Mouse (Mus musculus): ENCODE data around the gene Pcbp1. TPM values are rescaled to one million over a fixed set of nuclear protein-coding genes. Genes with fewer than 3 reads are reported as not detected.
A peak's percentile ranks its signal among the peaks of the same experiment; 100 is the strongest.

Pcbp1 gene
- polyA plus RNA-seq, 1 experiment from 2014 or later = 312 TPM

- Histone ChIP-seq H3K9me3 (replicated peaks; ENCODE audit: control insufficient read depth, low read length) (no peaks in the 10 kb centered on the region), H3K9ac (ENCODE audit: low read depth, low read length) (no peak overlapping the region), H3K36me3 (ENCODE audit: control insufficient read depth, insufficient read depth, low read length) (no peaks in the 10 kb centered on the region), H3K4me2 (no peak overlapping the region), H3K27ac (ENCODE audit: low read depth, low read length) (no peak overlapping the region), H3K4me1 (ENCODE audit: control insufficient read depth, insufficient read depth, low read length) (peaks cover 12% of the 10 kb centered on the region), H3K27me3 (ENCODE audit: control insufficient read depth, insufficient read depth, low read length) (no peaks in the 10 kb centered on the region), H3K4me3 (ENCODE audit: low read depth, low read length) (no peak overlapping the region)
- no peak for ATAC-seq (replicated peaks; ENCODE audit: insufficient number of reproducible peaks, low FRiP score, low TSS enrichment)
- 65% methylated on average over 3 of the region's 3 CpGs for WGBS (ENCODE audit: insufficient replicate concordance)
Measured at GRCm38 (mm10) chr6:86519767-86520345, 6.3 kb downstream of the Pcbp1 start.

- no peaks in the 10 kb centered on the region for H3K9me3 ChIP-seq (replicated peaks; ENCODE audit: control insufficient read depth, low read length)
- H3K4me2 ChIP-seq = 0 out of 2 replicates have a peak overlapping the region, but pooled peaks have one; percentile 0
- no peak overlapping the region for H3K4me3 ChIP-seq (ENCODE audit: low read depth, low read length)
- WGBS (ENCODE audit: insufficient replicate concordance) = 72% methylated on average over 1 of the region's 1 CpGs
- no peak overlapping the region for H3K9ac ChIP-seq (ENCODE audit: low read depth, low read length)
- H3K27me3 ChIP-seq (ENCODE audit: control insufficient read depth, insufficient read depth, low read length) = no peaks in the 10 kb centered on the region
- H3K36me3 ChIP-seq (ENCODE audit: control insufficient read depth, insufficient read depth, low read length) = no peaks in the 10 kb centered on the region
- no peak for ATAC-seq (replicated peaks; ENCODE audit: insufficient number of reproducible peaks, low FRiP score, low TSS enrichment)
- H3K4me1 ChIP-seq (ENCODE audit: control insufficient read depth, insufficient read depth, low read length) = no peaks in the 10 kb centered on the region
- no peak overlapping the region for H3K27ac ChIP-seq (ENCODE audit: low read depth, low read length)
Measured at GRCm38 (mm10) chr6:86516021-86516420, 10.1 kb downstream of the Pcbp1 start.

- no peaks in the 10 kb centered on the region; the same call in 1 of the 2 replicates for H3K4me1 ChIP-seq (ENCODE audit: control insufficient read depth, insufficient read depth, low read length)
- H3K9me3 ChIP-seq (replicated peaks; ENCODE audit: control insufficient read depth, low read length) = no peaks in the 10 kb centered on the region
- H3K27me3 ChIP-seq (ENCODE audit: control insufficient read depth, insufficient read depth, low read length) = no peaks in the 10 kb centered on the region
- no peak overlapping the region for H3K9ac ChIP-seq (ENCODE audit: low read depth, low read length)
- H3K27ac ChIP-seq (ENCODE audit: low read depth, low read length) = no peak overlapping the region
- H3K4me2 ChIP-seq = no peak overlapping the region
- no peak overlapping the region for H3K4me3 ChIP-seq (ENCODE audit: low read depth, low read length)
- 87% methylated on average over 4 of the region's 4 CpGs for WGBS (ENCODE audit: insufficient replicate concordance)
- H3K36me3 ChIP-seq (ENCODE audit: control insufficient read depth, insufficient read depth, low read length) = no peaks in the 10 kb centered on the region
- ATAC-seq (replicated peaks; ENCODE audit: insufficient number of reproducible peaks, low FRiP score, low TSS enrichment) = no peak
Measured at GRCm38 (mm10) chr6:86513296-86513695, 12.8 kb downstream of the Pcbp1 start.

- WGBS (ENCODE audit: insufficient replicate concordance) = 63% methylated on average over 4 of the region's 4 CpGs
- Histone ChIP-seq H3K4me1 (ENCODE audit: control insufficient read depth, insufficient read depth, low read length) (no peaks in the 10 kb centered on the region; the same call in 1 of the 2 replicates), H3K4me2 (no peak overlapping the region), H3K27me3 (ENCODE audit: control insufficient read depth, insufficient read depth, low read length) (no peaks in the 10 kb centered on the region), H3K4me3 (ENCODE audit: low read depth, low read length) (no peak overlapping the region), H3K27ac (ENCODE audit: low read depth, low read length) (no peak overlapping the region), H3K9me3 (replicated peaks; ENCODE audit: control insufficient read depth, low read length) (no peaks in the 10 kb centered on the region), H3K36me3 (ENCODE audit: control insufficient read depth, insufficient read depth, low read length) (no peaks in the 10 kb centered on the region), H3K9ac (ENCODE audit: low read depth, low read length) (no peak overlapping the region)
- no peak for ATAC-seq (replicated peaks; ENCODE audit: insufficient number of reproducible peaks, low FRiP score, low TSS enrichment)
Measured at GRCm38 (mm10) chr6:86510979-86511378, 15.1 kb downstream of the Pcbp1 start.

GRCm38 (mm10) chr6:86509866-86510200, 16.3 kb downstream of the Pcbp1 start:
- Histone ChIP-seq H3K9me3 (replicated peaks; ENCODE audit: control insufficient read depth, low read length) (no peaks in the 10 kb centered on the region), H3K4me2 (no peak overlapping the region), H3K9ac (ENCODE audit: low read depth, low read length) (no peak overlapping the region), H3K36me3 (ENCODE audit: control insufficient read depth, insufficient read depth, low read length) (no peaks in the 10 kb centered on the region), H3K4me1 (ENCODE audit: control insufficient read depth, insufficient read depth, low read length) (no peaks in the 10 kb centered on the region; the same call in 1 of the 2 replicates), H3K27ac (ENCODE audit: low read depth, low read length) (no peak overlapping the region), H3K4me3 (ENCODE audit: low read depth, low read length) (no peak overlapping the region), H3K27me3 (ENCODE audit: control insufficient read depth, insufficient read depth, low read length) (no peaks in the 10 kb centered on the region)
- no peak for ATAC-seq (replicated peaks; ENCODE audit: insufficient number of reproducible peaks, low FRiP score, low TSS enrichment)
- WGBS (ENCODE audit: insufficient replicate concordance) = 41% methylated on average over 3 of the region's 3 CpGs

GRCm38 (mm10) chr6:86509194-86509865, 16.8 kb downstream of the Pcbp1 start:
- no peak for ATAC-seq (replicated peaks; ENCODE audit: insufficient number of reproducible peaks, low FRiP score, low TSS enrichment)
- no peak overlapping the region for H3K9ac ChIP-seq (ENCODE audit: low read depth, low read length)
- H3K27me3 ChIP-seq (ENCODE audit: control insufficient read depth, insufficient read depth, low read length) = no peaks in the 10 kb centered on the region
- H3K9me3 ChIP-seq (replicated peaks; ENCODE audit: control insufficient read depth, low read length) = no peaks in the 10 kb centered on the region
- H3K4me1 ChIP-seq (ENCODE audit: control insufficient read depth, insufficient read depth, low read length) = no peaks in the 10 kb centered on the region; the same call in 1 of the 2 replicates
- 65% methylated on average over 4 of the region's 4 CpGs for WGBS (ENCODE audit: insufficient replicate concordance)
- H3K4me3 ChIP-seq (ENCODE audit: low read depth, low read length) = no peak overlapping the region; the same call in 1 of the 2 replicates
- H3K4me2 ChIP-seq = no peak overlapping the region
- H3K27ac ChIP-seq (ENCODE audit: low read depth, low read length) = no peak overlapping the region
- no peaks in the 10 kb centered on the region for H3K36me3 ChIP-seq (ENCODE audit: control insufficient read depth, insufficient read depth, low read length)

- no peak for ATAC-seq (replicated peaks; ENCODE audit: insufficient number of reproducible peaks, low FRiP score, low TSS enrichment)
Measured at GRCm38 (mm10) chr6:86508736-86509135, 17.4 kb downstream of the Pcbp1 start.

GRCm38 (mm10) chr6:86507116-86507515, 19.0 kb downstream of the Pcbp1 start:
- Histone ChIP-seq H3K9ac (ENCODE audit: low read depth, low read length) (no peak overlapping the region), H3K27me3 (ENCODE audit: control insufficient read depth, insufficient read depth, low read length) (no peaks in the 10 kb centered on the region), H3K4me2 (no peak overlapping the region), H3K4me1 (ENCODE audit: control insufficient read depth, insufficient read depth, low read length) (no peaks in the 10 kb centered on the region; the same call in 1 of the 2 replicates), H3K27ac (ENCODE audit: low read depth, low read length) (no peak overlapping the region), H3K36me3 (ENCODE audit: control insufficient read depth, insufficient read depth, low read length) (no peaks in the 10 kb centered on the region), H3K4me3 (ENCODE audit: low read depth, low read length) (no peak overlapping the region), H3K9me3 (replicated peaks; ENCODE audit: control insufficient read depth, low read length) (no peaks in the 10 kb centered on the region)
- no peak for ATAC-seq (replicated peaks; ENCODE audit: insufficient number of reproducible peaks, low FRiP score, low TSS enrichment)

More at GRCm38 (mm10) chr6:86508736-86509135, 17.4 kb downstream of the Pcbp1 start:
- Histone ChIP-seq H3K27me3 (ENCODE audit: control insufficient read depth, insufficient read depth, low read length) (no peaks in the 10 kb centered on the region), H3K4me1 (ENCODE audit: control insufficient read depth, insufficient read depth, low read length) (no peaks in the 10 kb centered on the region; the same call in 1 of the 2 replicates), H3K9me3 (replicated peaks; ENCODE audit: control insufficient read depth, low read length) (no peaks in the 10 kb centered on the region), H3K9ac (ENCODE audit: low read depth, low read length) (no peak overlapping the region), H3K27ac (ENCODE audit: low read depth, low read length) (no peak overlapping the region), H3K4me2 (no peak overlapping the region), H3K4me3 (ENCODE audit: low read depth, low read length) (no peak overlapping the region), H3K36me3 (ENCODE audit: control insufficient read depth, insufficient read depth, low read length) (no peaks in the 10 kb centered on the region)
- 76% methylated on average over 3 of the region's 3 CpGs for WGBS (ENCODE audit: insufficient replicate concordance)

GRCm38 (mm10) chr6:86506309-86506708, 19.8 kb downstream of the Pcbp1 start:
- H3K36me3 ChIP-seq (ENCODE audit: control insufficient read depth, insufficient read depth, low read length) = no peaks in the 10 kb centered on the region
- H3K27ac ChIP-seq (ENCODE audit: low read depth, low read length) = no peak overlapping the region
- H3K4me1 ChIP-seq (ENCODE audit: control insufficient read depth, insufficient read depth, low read length) = no peaks in the 10 kb centered on the region; the same call in 1 of the 2 replicates
- WGBS (ENCODE audit: insufficient replicate concordance) = 76% methylated on average over 3 of the region's 3 CpGs
- H3K27me3 ChIP-seq (ENCODE audit: control insufficient read depth, insufficient read depth, low read length) = no peaks in the 10 kb centered on the region
- no peak for ATAC-seq (replicated peaks; ENCODE audit: insufficient number of reproducible peaks, low FRiP score, low TSS enrichment)
- no peaks in the 10 kb centered on the region for H3K9me3 ChIP-seq (replicated peaks; ENCODE audit: control insufficient read depth, low read length)
- H3K4me2 ChIP-seq = no peak overlapping the region
- H3K9ac ChIP-seq (ENCODE audit: low read depth, low read length) = no peak overlapping the region
- no peak overlapping the region for H3K4me3 ChIP-seq (ENCODE audit: low read depth, low read length)
